Mouse (Mus musculus): ENCODE measurements around the gene Irf3. TPM values are rescaled to one million over a fixed set of nuclear protein-coding genes. Genes with fewer than 3 reads are reported as not detected.

Gene Irf3
- polyA plus RNA-seq, 1 experiment from 2014 or later: 59.6 TPM

- no peaks in the 10 kb centered on the region for H3K27me3 ChIP-seq (ENCODE audit: control insufficient read depth, insufficient read depth, low read length)
- DNase-seq (ENCODE audit: low spot score): no peak
- no peaks in the 10 kb centered on the region for H3K36me3 ChIP-seq (ENCODE audit: control insufficient read depth, insufficient read depth, low read length)
- no peaks in the 10 kb centered on the region for H3K4me1 ChIP-seq (replicated peaks; ENCODE audit: control insufficient read depth, insufficient read depth, low read length)
- no peak overlapping the region for H3K4me3 ChIP-seq (ENCODE audit: low read depth, low read length)
- H3K4me2 ChIP-seq (replicated peaks; ENCODE audit: low read depth, low read length): no peak overlapping the region
- H3K9ac ChIP-seq (ENCODE audit: low read depth, low read length): no peak overlapping the region
- ATAC-seq (ENCODE audit: low FRiP score): no peak
- no peaks in the 10 kb centered on the region for H3K9me3 ChIP-seq (ENCODE audit: control insufficient read depth, low read length)
- H3K27ac ChIP-seq (ENCODE audit: low read depth, low read length): no peak overlapping the region
- 68% methylated on average over 20 of the region's 20 CpGs for WGBS
Observed at GRCm38 (mm10) chr7:44957183-44957835, 40.1 kb upstream of the Irf3 start.

GRCm38 (mm10) chr7:44958208-44958607, 39.2 kb upstream of the Irf3 start:
- H3K4me2 ChIP-seq (replicated peaks; ENCODE audit: low read depth, low read length): no peak overlapping the region
- no peaks in the 10 kb centered on the region for H3K27me3 ChIP-seq (ENCODE audit: control insufficient read depth, insufficient read depth, low read length)
- no peaks in the 10 kb centered on the region for H3K9me3 ChIP-seq (ENCODE audit: control insufficient read depth, low read length)
- ATAC-seq (ENCODE audit: low FRiP score): no peak
- no peaks in the 10 kb centered on the region for H3K36me3 ChIP-seq (ENCODE audit: control insufficient read depth, insufficient read depth, low read length)
- H3K4me3 ChIP-seq (ENCODE audit: low read depth, low read length): no peak overlapping the region
- peak; percentile 42 for DNase-seq (ENCODE audit: low spot score)
- no peaks in the 10 kb centered on the region for H3K4me1 ChIP-seq (replicated peaks; ENCODE audit: control insufficient read depth, insufficient read depth, low read length)
- H3K27ac ChIP-seq (ENCODE audit: low read depth, low read length): no peak overlapping the region
- WGBS: 63% methylated on average over 7 of the region's 7 CpGs
- H3K9ac ChIP-seq (ENCODE audit: low read depth, low read length): no peak overlapping the region

- Histone ChIP-seq H3K9ac (ENCODE audit: low read depth, low read length) (no peak overlapping the region), H3K36me3 (ENCODE audit: control insufficient read depth, insufficient read depth, low read length) (no peaks in the 10 kb centered on the region), H3K9me3 (ENCODE audit: control insufficient read depth, low read length) (no peaks in the 10 kb centered on the region), H3K27ac (ENCODE audit: low read depth, low read length) (no peak overlapping the region), H3K4me3 (ENCODE audit: low read depth, low read length) (no peak overlapping the region), H3K27me3 (ENCODE audit: control insufficient read depth, insufficient read depth, low read length) (no peaks in the 10 kb centered on the region), H3K4me2 (replicated peaks; ENCODE audit: low read depth, low read length) (no peak overlapping the region), H3K4me1 (replicated peaks; ENCODE audit: control insufficient read depth, insufficient read depth, low read length) (no peaks in the 10 kb centered on the region)
- DNase-seq (ENCODE audit: low spot score) (no peak), ATAC-seq (ENCODE audit: low FRiP score) (no peak)
- WGBS: 83% methylated on average over 8 of the region's 8 CpGs
Observed at GRCm38 (mm10) chr7:44959281-44959680, 38.2 kb upstream of the Irf3 start.

GRCm38 (mm10) chr7:44959874-44960511, 37.5 kb upstream of the Irf3 start:
- Histone ChIP-seq H3K9ac (ENCODE audit: low read depth, low read length) (no peak overlapping the region), H3K27ac (ENCODE audit: low read depth, low read length) (no peak overlapping the region), H3K4me3 (ENCODE audit: low read depth, low read length) (no peak overlapping the region), H3K9me3 (ENCODE audit: control insufficient read depth, low read length) (no peaks in the 10 kb centered on the region), H3K36me3 (ENCODE audit: control insufficient read depth, insufficient read depth, low read length) (0 out of 2 replicates have a peak, but pooled peaks cover 2% of the 10 kb centered on the region), H3K4me2 (replicated peaks; ENCODE audit: low read depth, low read length) (no peak overlapping the region), H3K4me1 (replicated peaks; ENCODE audit: control insufficient read depth, insufficient read depth, low read length) (no peaks in the 10 kb centered on the region), H3K27me3 (ENCODE audit: control insufficient read depth, insufficient read depth, low read length) (no peaks in the 10 kb centered on the region)
- 93% methylated on average over 10 of the region's 10 CpGs for WGBS
- ATAC-seq (ENCODE audit: low FRiP score) (no peak), DNase-seq (ENCODE audit: low spot score) (no peak)

GRCm38 (mm10) chr7:44960512-44960910, 36.9 kb upstream of the Irf3 start:
- no peak overlapping the region for H3K4me3 ChIP-seq (ENCODE audit: low read depth, low read length)
- H3K36me3 ChIP-seq (ENCODE audit: control insufficient read depth, insufficient read depth, low read length): 0 out of 2 replicates have a peak, but pooled peaks cover 6% of the 10 kb centered on the region
- H3K9me3 ChIP-seq (ENCODE audit: control insufficient read depth, low read length): no peaks in the 10 kb centered on the region
- no peak overlapping the region for H3K9ac ChIP-seq (ENCODE audit: low read depth, low read length)
- H3K27ac ChIP-seq (ENCODE audit: low read depth, low read length): no peak overlapping the region
- 96% methylated on average over 13 of the region's 13 CpGs for WGBS
- H3K27me3 ChIP-seq (ENCODE audit: control insufficient read depth, insufficient read depth, low read length): no peaks in the 10 kb centered on the region
- no peaks in the 10 kb centered on the region for H3K4me1 ChIP-seq (replicated peaks; ENCODE audit: control insufficient read depth, insufficient read depth, low read length)
- ATAC-seq (ENCODE audit: low FRiP score) (no peak), DNase-seq (ENCODE audit: low spot score) (no peak)
- H3K4me2 ChIP-seq (replicated peaks; ENCODE audit: low read depth, low read length): no peak overlapping the region

- ATAC-seq (ENCODE audit: low FRiP score) (no peak), DNase-seq (ENCODE audit: low spot score) (no peak)
- no peak overlapping the region for H3K4me3 ChIP-seq (ENCODE audit: low read depth, low read length)
- 78% methylated on average over 8 of the region's 8 CpGs for WGBS
- no peaks in the 10 kb centered on the region for H3K9me3 ChIP-seq (ENCODE audit: control insufficient read depth, low read length)
- no peak overlapping the region for H3K27ac ChIP-seq (ENCODE audit: low read depth, low read length)
- H3K4me2 ChIP-seq (replicated peaks; ENCODE audit: low read depth, low read length): no peak overlapping the region
- no peaks in the 10 kb centered on the region for H3K4me1 ChIP-seq (replicated peaks; ENCODE audit: control insufficient read depth, insufficient read depth, low read length)
- no peaks in the 10 kb centered on the region for H3K27me3 ChIP-seq (ENCODE audit: control insufficient read depth, insufficient read depth, low read length)
- no peak overlapping the region for H3K9ac ChIP-seq (ENCODE audit: low read depth, low read length)
- 0 out of 2 replicates have a peak, but pooled peaks cover 6% of the 10 kb centered on the region for H3K36me3 ChIP-seq (ENCODE audit: control insufficient read depth, insufficient read depth, low read length)
Observed at GRCm38 (mm10) chr7:44962337-44962736, 35.1 kb upstream of the Irf3 start.

GRCm38 (mm10) chr7:44962831-44963230, 34.6 kb upstream of the Irf3 start:
- Histone ChIP-seq H3K27ac (ENCODE audit: low read depth, low read length) (no peak overlapping the region), H3K4me2 (replicated peaks; ENCODE audit: low read depth, low read length) (no peak overlapping the region), H3K4me3 (ENCODE audit: low read depth, low read length) (no peak overlapping the region), H3K4me1 (replicated peaks; ENCODE audit: control insufficient read depth, insufficient read depth, low read length) (no peaks in the 10 kb centered on the region), H3K9ac (ENCODE audit: low read depth, low read length) (no peak overlapping the region), H3K9me3 (ENCODE audit: control insufficient read depth, low read length) (no peaks in the 10 kb centered on the region), H3K36me3 (ENCODE audit: control insufficient read depth, insufficient read depth, low read length) (0 out of 2 replicates have a peak, but pooled peaks cover 6% of the 10 kb centered on the region), H3K27me3 (ENCODE audit: control insufficient read depth, insufficient read depth, low read length) (no peaks in the 10 kb centered on the region)
- ATAC-seq (ENCODE audit: low FRiP score) (no peak), DNase-seq (ENCODE audit: low spot score) (no peak)
- 95% methylated on average over 5 of the region's 5 CpGs for WGBS

- no peak overlapping the region for H3K27ac ChIP-seq (ENCODE audit: low read depth, low read length)
- H3K9me3 ChIP-seq (ENCODE audit: control insufficient read depth, low read length): no peaks in the 10 kb centered on the region
- H3K27me3 ChIP-seq (ENCODE audit: control insufficient read depth, insufficient read depth, low read length): no peaks in the 10 kb centered on the region
- H3K9ac ChIP-seq (ENCODE audit: low read depth, low read length): no peak overlapping the region
- no peaks in the 10 kb centered on the region for H3K4me1 ChIP-seq (replicated peaks; ENCODE audit: control insufficient read depth, insufficient read depth, low read length)
- 0 out of 2 replicates have a peak, but pooled peaks cover 6% of the 10 kb centered on the region for H3K36me3 ChIP-seq (ENCODE audit: control insufficient read depth, insufficient read depth, low read length)
- DNase-seq (ENCODE audit: low spot score) (no peak), ATAC-seq (ENCODE audit: low FRiP score) (no peak)
- no peak overlapping the region for H3K4me3 ChIP-seq (ENCODE audit: low read depth, low read length)
- WGBS: 96% methylated on average over 13 of the region's 13 CpGs
- H3K4me2 ChIP-seq (replicated peaks; ENCODE audit: low read depth, low read length): no peak overlapping the region
Observed at GRCm38 (mm10) chr7:44964990-44965389, 32.5 kb upstream of the Irf3 start.

GRCm38 (mm10) chr7:44965975-44966374, 31.5 kb upstream of the Irf3 start:
- WGBS: 81% methylated on average over 7 of the region's 7 CpGs
- peaks cover 2% of the 10 kb centered on the region; the same call in 1 of the 2 replicates for H3K4me1 ChIP-seq (replicated peaks; ENCODE audit: control insufficient read depth, insufficient read depth, low read length)
- H3K36me3 ChIP-seq (ENCODE audit: control insufficient read depth, insufficient read depth, low read length): 0 out of 2 replicates have a peak, but pooled peaks cover 6% of the 10 kb centered on the region
- H3K27ac ChIP-seq (ENCODE audit: low read depth, low read length): no peak overlapping the region
- DNase-seq (ENCODE audit: low spot score): no peak
- H3K4me2 ChIP-seq (replicated peaks; ENCODE audit: low read depth, low read length): no peak overlapping the region
- no peak overlapping the region for H3K9ac ChIP-seq (ENCODE audit: low read depth, low read length)
- no peaks in the 10 kb centered on the region for H3K27me3 ChIP-seq (ENCODE audit: control insufficient read depth, insufficient read depth, low read length)
- H3K4me3 ChIP-seq (ENCODE audit: low read depth, low read length): no peak overlapping the region
- H3K9me3 ChIP-seq (ENCODE audit: control insufficient read depth, low read length): no peaks in the 10 kb centered on the region
- ATAC-seq (ENCODE audit: low FRiP score): no peak

Data from hindbrain, embryonic 11.5 days (tissue).